Mouse (Mus musculus): ENCODE measurements around the gene Rnase12.

GRCm38 (mm10) chr14:51083805-51084204, 26.3 kb upstream of the Rnase12 start:
- TF ChIP-seq CTCF (IDR thresholded peaks at IDR 0.05; ENCODE audit: low read depth) = no peak
- TF ChIP-seq EP300 (IDR thresholded peaks at IDR 0.05; ENCODE audit: low read depth) = no peak
